Mouse (Mus musculus) spleen, postnatal 36 days (tissue): ENCODE results near the gene Cul1.
A peak's percentile ranks its signal among the peaks of the same experiment; 100 is the strongest.
"Not testable (repeated sequence)": the region's sequence is repeated elsewhere in the genome, so short reads cannot be mapped to it uniquely, and the experiment has no call there.

ENCODE experiments used
- DNase-seq, 2 experiments: peaks; one replicate each; pipeline ENCODE4 v3.0.0; 2022; ENCODE audit warnings: low spot score in 2 of 2, mixed read lengths in 1 of 2

Gene Cul1

DNA sequence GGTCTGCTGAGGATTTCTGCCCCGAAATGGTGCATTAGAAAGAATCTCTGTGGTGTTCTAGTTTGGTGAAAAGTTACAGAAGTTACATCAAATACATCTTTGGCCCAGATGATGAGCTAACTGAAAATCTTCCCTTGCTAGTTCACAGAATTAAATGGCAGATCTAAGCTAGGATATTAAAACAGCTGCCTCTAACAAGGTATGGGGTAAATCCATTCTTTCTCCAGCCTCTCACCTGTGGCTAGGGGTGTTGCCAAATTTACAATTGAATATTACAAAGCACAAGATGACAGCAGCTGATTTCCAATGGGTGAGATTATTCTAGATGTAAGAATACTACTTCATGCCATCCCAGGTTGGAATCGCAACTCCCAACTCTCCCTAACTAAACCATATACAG, at the start of gene Cul1:
Gene Cul1 (plus strand): TSS at position 301 of the 400 bp plus-strand sequence.
- no peak for DNase-seq

DNA sequence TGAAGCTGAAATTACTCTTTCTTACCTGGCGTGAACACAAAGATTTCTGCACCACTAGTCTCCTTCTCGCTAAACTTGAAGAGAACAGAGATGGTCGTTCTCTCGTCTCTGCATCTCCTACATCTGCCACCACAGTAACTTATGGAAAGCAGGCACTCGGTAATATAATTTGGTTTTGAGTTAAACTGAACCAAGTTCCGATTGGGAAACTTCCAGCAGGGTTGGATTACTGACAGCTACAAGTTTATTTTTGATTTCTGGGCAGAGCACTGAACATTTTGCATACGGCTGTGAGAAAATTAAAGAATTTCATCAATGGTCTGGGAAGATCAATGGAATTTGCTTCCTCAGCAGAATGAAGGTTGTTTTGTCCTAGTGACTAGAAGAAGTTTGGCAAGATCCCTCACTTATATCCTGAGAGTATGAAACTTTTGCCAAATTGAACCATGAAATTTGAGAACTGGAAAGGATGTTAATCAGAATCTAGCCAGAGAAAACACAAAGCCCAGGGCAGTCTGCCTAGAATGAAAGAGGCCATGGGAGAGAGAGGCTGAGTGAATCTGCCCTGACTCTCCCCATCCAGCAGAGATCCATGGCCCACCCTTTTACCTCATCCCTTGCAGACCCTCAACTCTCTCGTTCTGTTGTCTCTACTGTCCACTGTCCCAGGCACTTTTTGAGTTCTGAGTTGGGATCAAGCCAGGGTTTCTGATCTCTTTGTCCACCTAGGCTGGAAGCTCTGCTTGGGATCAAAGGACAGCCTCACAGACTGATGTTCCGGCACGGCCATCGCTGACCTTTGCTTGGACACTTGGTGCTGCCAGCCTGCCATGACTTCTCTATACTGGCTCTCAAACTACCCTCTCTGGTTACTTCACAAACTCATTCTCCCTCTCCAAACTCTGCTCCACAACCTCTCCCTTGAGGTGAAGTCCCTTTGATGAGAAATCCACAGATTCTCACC, 48.5 kb upstream of the Cul1 start:
- DNase-seq = no peak

DNA sequence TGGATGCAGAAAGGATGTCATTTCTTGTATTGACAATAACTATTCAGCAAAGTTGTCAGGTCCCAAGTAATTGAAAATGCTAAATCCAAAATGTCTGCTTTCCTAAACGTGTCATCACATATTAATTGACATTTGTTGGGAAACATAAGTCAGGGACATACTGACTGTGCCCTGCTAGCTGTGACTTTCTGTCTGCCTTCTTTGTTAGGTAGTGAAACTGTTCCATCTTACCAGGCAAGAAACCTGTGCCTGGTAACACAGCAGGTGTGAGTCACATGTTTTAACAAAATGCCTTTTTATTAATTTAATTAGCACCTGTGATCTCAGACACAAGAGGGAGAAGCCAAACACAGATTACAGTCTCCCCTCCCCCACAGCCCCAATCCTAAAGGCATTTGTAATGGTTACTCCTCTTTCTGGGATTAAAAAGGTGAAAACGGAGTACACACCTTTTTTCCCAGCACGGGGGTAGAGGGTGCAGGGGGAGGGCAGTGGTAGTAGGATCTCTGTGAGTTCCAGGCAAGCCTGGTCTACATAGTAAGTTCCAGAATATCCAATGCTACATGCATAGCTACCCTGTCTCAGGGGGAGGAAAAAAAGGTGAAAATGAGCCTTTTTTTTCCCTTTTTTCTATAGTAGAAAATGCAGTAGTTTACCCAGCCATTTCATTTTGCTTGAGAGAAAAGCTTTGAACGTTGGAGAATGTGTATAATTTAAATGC, 40.2 kb upstream of the Cul1 start:
- no peak for DNase-seq

DNA sequence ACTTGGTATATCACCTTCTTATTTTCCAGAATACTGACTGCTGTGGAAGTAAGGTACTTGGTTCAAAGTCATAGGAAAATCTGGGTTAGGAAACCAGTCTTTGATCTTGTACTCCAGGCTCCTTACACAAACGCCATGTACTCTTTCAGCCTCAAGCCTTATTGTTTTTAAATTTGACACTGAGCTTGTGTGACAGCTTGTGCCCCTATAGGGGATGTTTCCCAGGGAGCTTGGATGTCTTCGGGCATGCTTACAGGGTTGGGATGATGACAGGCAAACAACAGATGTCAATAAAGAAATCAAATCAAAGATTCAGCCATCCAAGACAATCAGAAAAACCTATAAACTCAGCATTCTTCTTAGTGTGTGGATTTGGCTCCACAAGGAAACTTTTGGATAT, 39.5 kb upstream of the Cul1 start:
- DNase-seq = no peak

DNA sequence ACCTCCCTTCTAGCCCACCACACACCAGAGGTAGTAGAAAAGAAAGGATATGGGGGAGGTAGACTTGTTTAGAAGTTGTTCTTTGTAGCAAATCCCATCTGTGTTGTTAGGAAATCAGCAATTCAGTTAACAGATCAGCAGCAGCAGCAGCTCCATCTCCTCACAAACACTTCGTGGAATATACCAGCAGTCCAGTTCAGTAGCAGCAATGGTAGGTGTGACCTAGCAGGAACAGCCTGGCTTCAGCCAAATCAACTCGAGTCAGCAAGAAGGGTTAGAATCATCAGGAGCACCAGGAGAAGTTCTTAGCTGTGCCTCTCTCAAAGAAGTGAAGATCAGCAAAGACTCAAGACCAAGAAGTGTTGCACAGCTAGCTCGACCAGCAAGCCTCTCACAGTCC, 34.5 kb upstream of the Cul1 start:
- DNase-seq = no peak

DNA sequence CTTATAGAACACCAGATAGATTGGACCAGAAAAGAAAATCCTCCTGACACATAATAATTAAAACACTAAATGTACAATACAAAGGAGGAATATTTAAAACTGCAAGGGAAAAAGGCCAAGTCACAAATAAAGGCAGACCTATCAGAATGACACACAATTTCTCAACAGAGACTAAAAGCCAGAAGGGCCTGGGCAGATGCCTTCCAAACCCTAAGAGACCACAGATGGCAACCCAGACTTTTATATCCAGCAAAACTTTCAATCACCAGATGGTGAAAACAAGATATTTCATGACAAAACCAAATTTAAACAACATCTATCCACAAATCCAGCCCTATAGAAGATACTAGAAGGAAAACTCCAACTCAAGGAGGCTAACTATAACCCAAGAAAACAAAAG, 33.0 kb upstream of the Cul1 start:
- DNase-seq = no peak

DNA sequence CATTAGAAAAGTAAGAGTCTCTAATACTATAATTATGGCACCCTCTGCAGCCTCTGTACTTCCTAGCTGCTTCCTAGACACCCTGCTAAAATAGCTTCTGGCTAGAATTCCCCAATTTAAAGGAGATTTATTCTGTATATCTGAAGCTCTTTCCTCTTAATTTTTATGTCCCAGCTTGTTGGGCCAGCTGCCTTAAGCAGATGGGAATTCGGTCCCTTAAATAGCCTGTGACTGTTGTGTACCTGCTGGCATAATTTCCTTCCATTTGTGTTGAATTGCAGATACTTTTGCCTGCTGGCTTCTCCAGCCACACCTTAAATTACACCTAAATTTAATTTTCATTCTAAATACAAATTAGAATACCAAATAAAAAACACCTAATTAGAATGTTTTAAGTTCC, 32.0 kb upstream of the Cul1 start:
- DNase-seq = no peak

DNA sequence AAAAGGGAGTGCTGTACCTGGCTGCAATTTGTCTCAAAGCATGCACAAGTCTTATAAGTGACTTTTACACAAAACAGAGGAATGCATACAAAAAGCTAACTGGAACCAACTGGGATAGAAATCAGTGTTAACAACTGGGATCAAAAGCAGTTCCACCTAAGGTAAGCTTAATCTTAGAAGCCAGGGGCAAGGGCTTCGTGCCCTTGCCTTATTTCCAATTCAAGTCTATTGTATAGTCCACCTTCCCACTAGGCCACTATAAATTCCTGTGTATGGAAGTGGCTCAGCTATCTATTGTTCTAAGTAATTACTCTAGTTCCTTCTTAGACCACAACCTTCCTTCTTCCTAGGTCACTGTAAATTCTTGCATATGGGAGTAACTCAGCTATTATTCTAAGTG, 27.1 kb upstream of the Cul1 start:
- no peak for DNase-seq

- not testable (repeated sequence) for DNase-seq
Measured at GRCm38 (mm10) chr6:47426556-47426955, 26.6 kb upstream of the Cul1 start.

GRCm38 (mm10) chr6:47432795-47433194, 20.4 kb upstream of the Cul1 start:
- not testable (repeated sequence) for DNase-seq

- DNase-seq = no peak
Measured at GRCm38 (mm10) chr6:47440080-47440479, 13.1 kb upstream of the Cul1 start.

- DNase-seq = no peak
Measured at GRCm38 (mm10) chr6:47447658-47448057, 5.5 kb upstream of the Cul1 start.

- peak in 1 of 2 experiments; percentile 50 for DNase-seq
Measured at GRCm38 (mm10) chr6:47453522-47454130, 428 bp downstream of the Cul1 start.

GRCm38 (mm10) chr6:47454131-47454574, 955 bp downstream of the Cul1 start:
- peak; percentile 78 to 82 for DNase-seq

GRCm38 (mm10) chr6:47454575-47455571, 1.7 kb downstream of the Cul1 start:
- peak; percentile 45 to 51 for DNase-seq

DNA sequence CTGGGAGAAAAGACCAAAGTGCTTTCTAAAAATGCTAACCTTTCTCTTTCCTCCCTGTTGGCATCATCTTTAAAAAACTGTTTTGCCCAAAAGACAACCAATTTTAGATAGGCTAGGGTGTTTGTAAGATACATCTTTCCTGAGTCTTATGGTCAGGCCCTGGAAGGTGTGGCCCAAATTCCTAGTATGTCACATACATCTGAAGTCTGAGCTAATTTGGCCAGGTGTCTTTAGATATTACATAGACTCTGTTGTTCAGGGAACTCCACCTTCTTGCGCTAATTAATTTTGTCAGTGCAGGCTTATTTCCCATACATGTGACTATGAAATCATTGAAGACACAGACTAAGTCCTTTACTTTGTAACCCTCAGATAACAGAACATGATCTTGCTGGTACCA, 2.6 kb downstream of the Cul1 start:
- DNase-seq = no peak

GRCm38 (mm10) chr6:47456853-47457252, 3.7 kb downstream of the Cul1 start:
- DNase-seq = no peak

DNA sequence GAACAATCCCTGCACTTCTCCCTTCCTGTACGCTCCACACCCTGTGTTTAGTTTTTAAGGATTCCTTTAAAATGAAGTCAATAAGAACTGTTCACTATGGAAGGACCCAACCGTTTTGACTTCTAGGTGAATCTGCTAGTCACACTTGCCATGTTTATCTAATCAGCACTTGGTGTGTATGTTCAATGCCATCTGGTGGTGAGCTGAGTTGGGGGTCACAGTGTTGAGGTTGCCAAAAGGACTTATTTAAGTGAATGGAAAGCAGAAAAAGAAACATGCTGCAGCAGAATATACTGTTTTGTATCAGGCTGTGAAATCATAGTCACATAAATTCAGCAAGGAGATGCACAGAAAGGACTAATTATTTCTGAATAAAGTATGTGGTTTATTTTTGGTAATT, 12.2 kb downstream of the Cul1 start:
- DNase-seq = peak; percentile 21 to 25

GRCm38 (mm10) chr6:47466488-47466887, 13.3 kb downstream of the Cul1 start:
- DNase-seq = no peak

DNA sequence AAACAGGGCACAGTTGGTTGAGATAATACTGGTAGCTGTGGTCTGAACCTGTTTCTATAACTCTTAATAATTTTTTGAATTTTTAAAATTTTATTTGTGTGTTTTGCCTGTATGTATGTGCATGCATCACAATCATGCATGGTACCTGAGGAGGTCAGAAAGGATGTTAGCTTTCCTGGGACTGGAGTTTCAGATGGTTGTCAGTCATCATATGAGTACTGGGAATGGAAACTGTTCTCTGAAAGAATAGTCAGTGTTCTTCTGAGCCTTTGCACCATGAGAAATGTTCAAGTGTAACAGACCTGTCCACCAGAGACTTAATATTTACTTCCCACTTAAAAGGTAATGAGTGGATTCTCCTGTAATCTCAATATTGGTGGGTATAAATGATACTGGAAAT, 13.9 kb downstream of the Cul1 start:
- no peak for DNase-seq

GRCm38 (mm10) chr6:47469760-47470159, 16.6 kb downstream of the Cul1 start:
- DNase-seq = no peak
